Mouse (Mus musculus) hematopoietic stem cell, adult 5-6 weeks (primary cell): Measurements from ENCODE around the gene Ankrd33b. TPM values are rescaled to one million over a fixed set of nuclear protein-coding genes. Genes with fewer than 3 reads are reported as not detected.

Source experiments
- ATAC-seq, 2 experiments: fragments of 125-278 bp in 1 of 2; replicated peaks in 1 of 2; 2 replicates each; pipeline ENCODE4 v1.8.0; 2016 to 2017; ENCODE audit warnings: inconsistent platforms in 2 of 2, mild to moderate bottlenecking in 2 of 2, moderate number of reproducible peaks in 2 of 2, low read depth in 1 of 2, moderate TSS enrichment in 1 of 2; ENCODE audit not compliant: low FRiP score in 2 of 2, poor library complexity in 2 of 2, severe bottlenecking in 2 of 2, insufficient read depth in 1 of 2, low TSS enrichment in 1 of 2
- total RNA-seq: library from RNA; stranded (forward); fragments of 172-1452, 232-1000 nt; gene quantifications from 2 replicates; pipeline ENCODE4 v1.2.3, GENCODE M21; 2017

Ankrd33b gene
- total RNA-seq, 1 experiment from 2014 or later, result 7.4 TPM

- ATAC-seq, result no peak
Measured at GRCm38 (mm10) chr15:31324551-31324950, 43.0 kb downstream of the Ankrd33b start.

DNA sequence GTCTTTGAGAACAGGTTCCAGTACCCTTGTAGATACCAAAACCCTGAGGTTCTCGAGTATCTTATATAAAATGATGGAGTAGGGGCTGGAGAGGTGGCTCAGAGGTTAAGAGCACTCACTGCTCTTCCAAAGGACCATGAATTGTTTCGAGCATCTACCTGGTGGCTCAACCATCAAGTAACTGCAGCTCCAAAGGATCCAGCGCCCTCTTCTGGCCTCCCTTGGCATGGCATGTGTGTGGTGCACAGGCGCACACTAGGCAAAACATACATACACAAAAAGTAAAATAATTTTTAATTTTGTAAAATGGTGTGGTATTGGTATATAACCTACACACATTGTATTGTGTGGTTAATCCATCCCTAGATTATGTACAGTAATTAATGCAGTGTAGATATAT, 43.8 kb downstream of the Ankrd33b start:
- ATAC-seq, result no peak

DNA sequence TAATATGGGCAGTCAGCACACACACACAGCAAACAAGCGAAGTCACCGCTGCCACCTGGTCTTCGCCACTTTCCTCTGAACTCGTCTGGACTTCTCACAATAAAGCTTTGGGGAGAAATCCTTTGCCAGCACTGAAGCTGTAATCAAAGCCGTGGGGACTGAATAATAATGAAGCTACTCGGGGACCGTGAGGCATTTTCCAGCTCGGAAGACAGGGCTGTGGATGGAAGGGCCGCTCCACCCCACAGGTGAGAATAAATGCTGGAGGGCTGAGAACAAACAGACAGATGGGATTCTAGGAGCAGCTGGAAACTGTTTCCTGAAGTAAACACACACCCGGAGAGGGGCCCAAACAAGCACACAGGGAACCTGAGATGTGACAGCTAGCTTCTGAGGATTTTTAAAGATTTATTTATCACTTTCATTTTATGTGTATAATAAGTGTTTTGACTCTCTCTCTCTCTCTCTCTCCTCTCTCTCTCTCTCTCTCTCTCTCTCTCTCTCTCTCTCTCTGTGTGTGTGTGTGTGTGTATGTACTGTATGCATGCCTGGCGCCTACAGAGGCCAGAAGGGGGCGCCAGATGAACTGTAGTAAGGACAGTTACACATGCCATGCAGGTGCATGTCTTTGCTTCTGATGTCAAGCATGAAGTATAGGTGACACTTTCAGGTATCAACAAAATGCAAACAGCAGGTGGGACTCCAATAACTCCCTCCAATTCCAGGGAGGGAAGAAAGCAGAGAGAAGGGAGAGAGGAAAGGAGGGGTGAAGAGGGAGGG, 46.7 kb downstream of the Ankrd33b start:
- no peak for ATAC-seq

- no peak for ATAC-seq
Measured at GRCm38 (mm10) chr15:31319046-31319445, 48.5 kb downstream of the Ankrd33b start.

- ATAC-seq, result peak; percentile 18 to 30; a peak in 2 of 4 replicates
Measured at GRCm38 (mm10) chr15:31318158-31318955, 49.2 kb downstream of the Ankrd33b start.

DNA sequence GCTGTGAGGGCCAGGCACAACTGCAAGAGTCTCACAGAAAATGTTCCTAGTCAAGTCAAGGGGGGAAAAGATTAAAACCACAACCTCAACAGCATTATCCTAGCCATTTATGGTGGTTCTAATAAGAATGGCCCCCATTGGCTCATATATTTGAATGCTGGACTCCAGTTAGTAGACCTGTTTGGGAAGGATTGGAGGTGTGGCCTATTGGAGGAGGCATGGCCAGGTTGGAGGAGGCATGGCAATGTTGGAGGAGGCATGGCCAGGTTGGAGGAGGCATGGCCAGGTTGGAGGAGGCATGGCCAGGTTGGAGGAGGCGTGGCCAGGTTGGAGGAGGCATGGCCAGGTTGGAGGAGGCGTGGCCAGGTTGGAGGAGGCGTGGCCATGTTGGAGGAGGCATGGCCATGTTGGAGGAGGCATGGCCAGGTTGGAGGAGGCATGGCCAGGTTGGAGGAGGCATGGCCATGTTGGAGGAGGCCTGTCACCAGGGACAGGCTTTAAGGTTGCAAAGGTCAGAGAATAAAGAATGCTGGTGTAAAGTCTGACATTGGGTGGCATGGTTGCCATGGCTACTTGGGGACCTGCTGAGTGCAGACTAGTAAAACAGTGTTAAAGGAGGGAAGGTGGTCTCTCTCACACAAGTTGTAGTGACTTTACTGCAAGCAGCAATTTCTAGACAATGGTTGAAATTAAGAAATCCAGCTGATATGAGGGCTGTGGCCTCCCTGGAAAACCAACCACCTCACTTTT, 50.3 kb downstream of the Ankrd33b start:
- ATAC-seq, result no peak

- peak; percentile 60 to 79; a peak in 3 of 4 replicates for ATAC-seq
Measured at GRCm38 (mm10) chr15:31315630-31316231, 51.8 kb downstream of the Ankrd33b start.

GRCm38 (mm10) chr15:31312001-31312400, 55.5 kb downstream of the Ankrd33b start:
- no peak for ATAC-seq

- ATAC-seq, result 0 out of 4 replicates have a peak, but pooled peaks of 1 of the 2 experiments have one; percentile 39
Measured at GRCm38 (mm10) chr15:31309526-31309925, 58.0 kb downstream of the Ankrd33b start.

DNA sequence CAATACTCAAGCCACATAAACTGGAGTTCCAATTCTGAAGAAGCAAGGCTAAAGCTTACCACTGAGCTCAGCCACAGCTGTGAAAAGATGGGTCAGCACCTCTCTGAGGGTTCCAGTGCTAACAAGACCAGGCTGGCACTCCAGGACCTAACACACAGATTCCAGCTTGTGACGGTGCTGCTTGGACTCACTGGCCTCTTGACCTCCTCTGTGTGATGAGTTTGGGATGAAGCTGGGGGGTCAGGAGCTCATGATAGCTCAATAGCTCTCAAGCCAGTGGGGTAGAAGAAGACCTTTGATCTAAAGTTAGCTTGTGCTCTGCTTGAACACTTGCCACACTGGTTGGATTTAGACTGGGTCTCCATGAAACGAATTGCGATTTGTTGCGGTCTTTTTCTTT, 60.8 kb downstream of the Ankrd33b start:
- no peak for ATAC-seq

GRCm38 (mm10) chr15:31305181-31305580, 62.3 kb downstream of the Ankrd33b start:
- no peak for ATAC-seq

DNA sequence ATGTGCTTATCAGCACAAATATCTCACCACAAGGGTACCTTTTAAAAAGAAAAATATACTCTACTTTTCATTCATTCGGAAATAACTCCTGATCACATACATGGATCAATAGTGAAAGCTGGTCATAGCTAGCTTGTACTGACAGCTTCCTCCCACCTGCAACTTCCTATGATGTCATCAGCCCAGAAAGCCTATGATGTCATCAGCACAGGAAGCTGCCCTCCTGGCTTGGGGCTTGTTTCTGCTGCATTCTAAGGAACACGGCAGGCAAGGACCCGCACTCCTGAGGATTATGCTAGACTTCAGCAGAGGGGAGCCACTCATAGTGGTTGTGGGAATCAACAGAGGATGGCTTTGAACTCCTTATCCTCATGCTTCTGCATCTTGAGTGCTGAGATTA, 63.2 kb downstream of the Ankrd33b start:
- no peak for ATAC-seq

DNA sequence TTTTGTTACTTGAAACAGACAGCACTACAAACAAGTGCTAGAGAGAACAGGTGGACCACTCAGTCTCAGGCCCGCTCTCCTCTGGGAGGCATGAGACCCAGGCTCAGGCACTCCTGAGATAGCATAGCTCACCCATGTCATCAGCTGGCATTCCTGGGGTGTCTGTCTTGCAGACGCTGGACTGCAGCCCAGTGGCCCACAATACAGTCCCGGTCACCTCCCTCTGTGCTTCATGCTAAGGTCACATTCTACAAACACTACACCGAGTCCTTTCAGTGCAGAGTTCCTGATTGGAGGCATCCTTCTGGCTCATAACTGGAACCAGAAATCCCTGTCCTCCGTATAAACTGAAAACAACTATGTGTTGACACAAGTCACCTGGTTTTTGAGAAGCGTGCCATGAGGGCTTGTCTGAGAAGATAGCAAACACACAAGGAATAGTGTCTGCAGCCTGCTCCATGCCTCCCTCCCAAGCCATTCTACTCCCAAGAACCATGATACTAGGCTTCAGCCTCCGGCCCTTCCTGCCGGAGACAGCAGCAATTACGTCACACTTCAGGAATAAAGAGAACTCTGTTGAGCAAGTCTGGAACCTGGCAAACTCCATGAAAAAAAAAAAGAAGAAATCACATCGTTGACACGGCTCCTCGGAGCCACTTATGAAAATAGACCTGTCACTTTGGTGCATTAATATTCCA, 65.1 kb downstream of the Ankrd33b start:
- ATAC-seq, result no peak

DNA sequence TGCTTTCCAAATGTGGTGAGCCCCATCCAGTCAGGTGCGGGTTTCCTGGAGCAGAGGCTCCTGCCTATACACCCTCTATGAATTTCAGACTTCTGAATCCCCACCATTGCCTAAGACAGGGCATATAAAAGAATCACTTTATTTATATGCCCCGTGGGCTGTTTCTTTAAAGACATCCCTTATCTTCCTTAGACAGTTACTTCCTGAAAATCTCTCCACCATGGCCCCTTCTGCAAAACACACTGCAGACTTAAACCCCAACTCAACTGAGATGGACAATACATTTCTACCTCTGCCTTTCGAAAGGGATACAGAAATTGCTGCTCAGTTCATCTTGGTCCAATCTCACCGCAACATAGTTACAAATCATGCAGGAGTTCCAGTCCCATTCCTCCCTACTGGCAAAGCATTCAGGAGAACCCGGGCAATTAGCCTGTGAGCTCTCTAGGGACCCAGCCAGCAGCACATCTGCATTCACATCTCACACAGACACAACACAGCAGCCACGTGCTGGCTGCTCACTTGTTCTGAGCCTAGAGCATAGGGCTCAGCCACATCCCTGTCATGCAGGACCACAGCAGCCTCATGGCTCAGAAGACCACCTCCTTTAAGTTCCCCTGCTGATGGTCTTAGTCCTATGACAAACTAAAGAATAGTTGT, 68.1 kb downstream of the Ankrd33b start:
- peak; percentile 47 to 53 for ATAC-seq

DNA sequence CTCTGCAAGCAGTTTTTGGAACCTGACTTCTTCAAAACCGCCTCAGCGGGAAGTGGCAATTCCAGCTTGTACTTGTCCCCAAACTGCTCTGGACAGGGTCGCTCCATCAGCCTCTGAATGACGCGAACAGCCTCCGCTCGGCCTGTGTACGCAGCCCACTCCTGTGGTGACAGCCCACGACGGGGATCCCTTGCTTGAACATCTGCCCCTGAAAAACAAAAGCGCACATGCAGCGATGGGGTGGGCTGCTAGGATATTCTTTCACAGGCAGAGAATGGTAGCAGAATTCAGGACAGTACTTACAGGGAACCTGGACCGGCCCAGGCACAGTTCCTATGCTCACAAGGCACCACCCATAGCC, 69.8 kb downstream of the Ankrd33b start:
- ATAC-seq, result no peak

- no peak for ATAC-seq
Measured at GRCm38 (mm10) chr15:31296882-31297776, 70.4 kb downstream of the Ankrd33b start.
